Mouse (Mus musculus) bone marrow macrophage, adult 2 months (primary cell): ENCODE results near the gene Zbtb7a. TPM values are rescaled to one million over a fixed set of nuclear protein-coding genes. Genes with fewer than 3 reads are reported as not detected.

ENCODE experiments used
- H3K27ac ChIP-seq: 2 replicates; pipeline ENCODE4 v1.5.1; 2012; ENCODE audit warnings: low read depth, low read length; ENCODE audit not compliant: insufficient read depth
- H3K4me1 ChIP-seq: 2 replicates; pipeline ENCODE4 v1.6.1; 2012; ENCODE audit warnings: low read length; ENCODE audit not compliant: control insufficient read depth, insufficient read depth
- H3K4me3 ChIP-seq: 2 replicates; pipeline ENCODE4 v1.5.1; 2012; ENCODE audit warnings: mild to moderate bottlenecking, low read length, moderate library complexity; ENCODE audit not compliant: insufficient read depth
- CTCF ChIP-seq: IDR thresholded peaks from 2 replicates; pipeline ENCODE4 v1.5.1; 2012; ENCODE audit warnings: low read depth, mild to moderate bottlenecking, low read length, moderate library complexity
- POLR2A ChIP-seq: IDR thresholded peaks from 2 replicates; pipeline ENCODE4 v1.6.1; 2012; ENCODE audit warnings: mild to moderate bottlenecking, low read depth, low read length, borderline replicate concordance
- polyA plus RNA-seq: library from polyadenylated mRNA; stranded (reverse); fragments of >200 nt; gene quantifications from 2 replicates; pipeline ENCODE4 v1.2.4, GENCODE M21; 2012; ENCODE audit not compliant: missing spikeins, insufficient read depth, insufficient read length

Zbtb7a gene
- polyA plus RNA-seq, 1 experiment, result 54.9 TPM

GRCm38 (mm10) chr10:81184765-81185164 is 49.7 kb downstream of the Zbtb7a start:
- no peak for TF ChIP-seq CTCF
- no peak for TF ChIP-seq POLR2A
- peak overlapping the region; percentile 74 for H3K27ac ChIP-seq
- H3K4me3 ChIP-seq, result no peak overlapping the region
- peaks cover 16% of the 10 kb centered on the region for H3K4me1 ChIP-seq

- Histone ChIP-seq H3K27ac (no peak overlapping the region), H3K4me3 (no peak overlapping the region), H3K4me1 (peaks cover 31% of the 10 kb centered on the region)
- TF ChIP-seq POLR2A (no peak), CTCF (no peak)
These were observed 52.1 kb downstream of the Zbtb7a start for GRCm38 (mm10) chr10:81187161-81187560.

GRCm38 (mm10) chr10:81189821-81190220 is 54.8 kb downstream of the Zbtb7a start:
- H3K4me3 ChIP-seq, result no peak overlapping the region
- peaks cover 22% of the 10 kb centered on the region for H3K4me1 ChIP-seq
- no peak overlapping the region for H3K27ac ChIP-seq
- TF ChIP-seq POLR2A, result no peak
- TF ChIP-seq CTCF, result no peak

GRCm38 (mm10) chr10:81190236-81190911 is 55.4 kb downstream of the Zbtb7a start:
- H3K4me1 ChIP-seq, result peaks cover 18% of the 10 kb centered on the region
- TF ChIP-seq CTCF, result peak; percentile 35
- TF ChIP-seq POLR2A, result no peak
- H3K4me3 ChIP-seq, result no peak overlapping the region
- H3K27ac ChIP-seq, result peak overlapping the region; percentile 47; the same call in 1 of the 2 replicates

GRCm38 (mm10) chr10:81190912-81191321 is 55.9 kb downstream of the Zbtb7a start:
- Histone ChIP-seq H3K27ac (peak overlapping the region; percentile 47), H3K4me1 (peaks cover 15% of the 10 kb centered on the region), H3K4me3 (no peak overlapping the region)

GRCm38 (mm10) chr10:81191342-81191982 is 56.4 kb downstream of the Zbtb7a start:
- Histone ChIP-seq H3K4me1 (peaks cover 15% of the 10 kb centered on the region), H3K27ac (peak overlapping the region; percentile 59), H3K4me3 (peak overlapping the region; percentile 80; the same call in 1 of the 2 replicates)
- no peak for TF ChIP-seq POLR2A
- TF ChIP-seq CTCF, result no peak

More at GRCm38 (mm10) chr10:81190912-81191321, 55.9 kb downstream of the Zbtb7a start:
- no peak for TF ChIP-seq POLR2A
- 0 out of 2 replicates have a peak, but pooled peaks have one; percentile 10 for TF ChIP-seq CTCF

- peak overlapping the region; percentile 80 for H3K4me3 ChIP-seq
- peak overlapping the region; percentile 80 for H3K27ac ChIP-seq
- peaks cover 15% of the 10 kb centered on the region for H3K4me1 ChIP-seq
- no peak for TF ChIP-seq POLR2A
- no peak for TF ChIP-seq CTCF
These were observed 57.4 kb downstream of the Zbtb7a start for GRCm38 (mm10) chr10:81192270-81192967.

- Histone ChIP-seq H3K27ac (no peak overlapping the region), H3K4me1 (peaks cover 15% of the 10 kb centered on the region), H3K4me3 (peak overlapping the region; percentile 80)
- TF ChIP-seq CTCF, result no peak
- no peak for TF ChIP-seq POLR2A
These were observed 58.0 kb downstream of the Zbtb7a start for GRCm38 (mm10) chr10:81192968-81193501.

- Histone ChIP-seq H3K4me1 (peaks cover 15% of the 10 kb centered on the region), H3K27ac (no peak overlapping the region), H3K4me3 (no peak overlapping the region)
- TF ChIP-seq POLR2A (no peak), CTCF (no peak)
These were observed 59.2 kb downstream of the Zbtb7a start for GRCm38 (mm10) chr10:81193991-81194774.
